Mouse (Mus musculus) liver, embryonic 12.5 days (tissue): ENCODE results near the gene Blzf1. TPM values are rescaled to one million over a fixed set of nuclear protein-coding genes. Genes with fewer than 3 reads are reported as not detected.

ENCODE experiments used
- ATAC-seq: fragments of 200-750 bp; cut with Nextera tagmentation; 2 replicates; pipeline ENCODE4 v1.8.0; 2017; ENCODE audit warnings: moderate number of reproducible peaks, mild to moderate bottlenecking, moderate library complexity
- H3K27ac ChIP-seq: fragments of 300-500 bp; sonication (generic); 2 replicates; pipeline ENCODE4 v1.5.1; 2016; ENCODE audit warnings: mild to moderate bottlenecking
- H3K27me3 ChIP-seq: fragments of 300-500 bp; sonication (generic); replicated peaks from 2 replicates; pipeline ENCODE4 v1.6.1; 2016; ENCODE audit warnings: mild to moderate bottlenecking, moderate library complexity
- H3K36me3 ChIP-seq: fragments of 300-500 bp; sonication (generic); 2 replicates; pipeline ENCODE4 v1.6.1; 2016; ENCODE audit warnings: mild to moderate bottlenecking, moderate library complexity
- H3K4me1 ChIP-seq: fragments of 300-500 bp; sonication (generic); 2 replicates; pipeline ENCODE4 v1.6.1; 2016
- H3K4me2 ChIP-seq: fragments of 300-500 bp; sonication (generic); 2 replicates; pipeline ENCODE4 v1.6.1; 2016; ENCODE audit warnings: mild to moderate bottlenecking, moderate library complexity
- H3K4me3 ChIP-seq: fragments of 300-500 bp; sonication (generic); 2 replicates; pipeline ENCODE4 v1.5.1; 2016; ENCODE audit warnings: mild to moderate bottlenecking, moderate library complexity
- H3K9ac ChIP-seq: fragments of 300-500 bp; sonication (generic); 2 replicates; pipeline ENCODE4 v1.6.1; 2016; ENCODE audit warnings: mild to moderate bottlenecking, moderate library complexity
- H3K9me3 ChIP-seq: fragments of 300-500 bp; sonication (generic); replicated peaks from 2 replicates; pipeline ENCODE4 v1.6.1; 2016; ENCODE audit warnings: mild to moderate bottlenecking, moderate library complexity
- WGBS: fragments of 180-500 bp; shearing (Covaris S2); methylation state at CpG from one replicate; pipeline ENCODE4 v1.1.7; 2016; ENCODE audit not compliant: insufficient replicate concordance; 5-methylcytosine and 5-hydroxymethylcytosine counted together
- polyA plus RNA-seq: library from polyadenylated mRNA; unstranded; fragments of >200 nt; fragmentation: Nextera tagmentation; extraction: Ambion mirVana; gene quantifications from 2 replicates; pipeline ENCODE4 v1.2.1, GENCODE M21; 2016

Blzf1 gene
- polyA plus RNA-seq, 1 experiment from 2014 or later: 15.8 TPM

DNA sequence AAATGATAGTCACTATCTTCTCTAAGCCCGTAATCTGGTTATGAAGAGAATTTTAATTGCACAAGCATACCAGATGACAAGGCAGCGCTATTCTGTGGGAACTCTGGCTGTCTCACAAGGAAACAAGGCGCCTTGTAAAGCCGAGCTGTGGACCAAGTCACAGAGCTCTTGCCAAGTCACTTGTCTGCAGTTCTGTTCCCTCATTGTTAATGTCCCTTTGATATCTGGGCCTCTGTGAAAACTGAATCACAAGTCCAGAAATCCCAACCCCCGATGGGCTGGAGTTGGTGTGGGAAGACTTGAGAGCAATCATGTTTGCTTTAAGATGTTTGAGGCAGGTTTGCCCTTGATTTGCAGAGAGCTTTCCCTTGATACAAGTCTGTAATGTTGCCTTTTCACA, 13.4 kb upstream of the Blzf1 start:
- Histone ChIP-seq H3K36me3 (no peaks in the 10 kb centered on the region), H3K27me3 (no peaks in the 10 kb centered on the region), H3K4me2 (no peak overlapping the region), H3K27ac (no peak overlapping the region), H3K9me3 (no peaks in the 10 kb centered on the region), H3K9ac (no peak overlapping the region), H3K4me3 (no peak overlapping the region), H3K4me1 (peaks cover 34% of the 10 kb centered on the region)
- WGBS: 79% methylated on average over 5 of the region's 5 CpGs
- ATAC-seq: no peak

DNA sequence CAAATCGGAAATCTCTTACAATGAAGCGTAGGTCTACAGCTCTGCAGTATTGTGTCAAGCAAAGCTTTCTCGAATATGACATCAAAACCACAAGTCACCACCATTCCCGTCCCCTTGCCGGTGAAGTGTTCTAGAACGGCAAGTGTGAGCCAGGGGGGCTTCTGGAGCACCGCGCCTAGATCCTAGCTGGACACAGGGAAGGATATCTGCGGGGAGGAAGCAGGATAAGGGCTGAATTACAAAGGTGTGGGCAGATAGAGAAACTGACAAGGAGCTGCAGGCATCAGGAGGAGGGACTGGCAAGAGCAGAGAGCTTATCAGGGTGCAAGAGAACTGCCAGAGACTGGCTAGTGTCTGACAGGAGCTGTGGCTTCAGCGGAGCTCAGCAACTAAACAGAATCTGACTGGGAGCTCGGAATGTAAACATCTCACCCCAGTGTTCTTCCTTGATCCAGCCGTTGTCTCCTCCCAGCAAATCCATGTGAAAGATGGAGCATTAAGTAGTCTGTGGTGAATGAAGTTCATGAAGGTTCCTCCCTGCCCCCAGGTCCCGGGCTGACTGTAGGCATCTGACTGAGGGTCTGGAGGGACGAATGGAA, 12.4 kb upstream of the Blzf1 start:
- Histone ChIP-seq H3K27ac (0 out of 2 replicates have a peak overlapping the region, but pooled peaks have one; percentile 15), H3K9ac (no peak overlapping the region)
- 30% methylated on average over 14 of the region's 14 CpGs for WGBS

DNA sequence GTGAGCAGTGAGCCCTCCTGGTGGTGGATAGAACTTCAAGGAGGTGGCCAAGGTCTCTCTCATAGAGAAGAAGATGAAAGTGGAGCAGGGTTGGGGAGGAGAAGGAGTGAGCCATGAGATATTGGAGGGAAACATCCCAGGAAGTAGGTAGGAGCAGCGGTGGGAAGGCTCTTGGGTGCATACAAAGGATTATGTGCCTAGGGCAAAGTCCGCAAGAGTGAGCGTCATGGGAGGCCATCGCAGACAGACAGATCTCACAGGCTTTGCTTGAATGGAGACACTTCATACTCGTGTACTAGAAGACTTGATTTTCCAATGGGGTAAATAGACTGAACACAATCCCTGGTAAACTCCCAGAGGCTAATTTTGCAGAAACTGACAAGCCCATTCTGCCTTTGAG, 11.2 kb upstream of the Blzf1 start:
- no peak for ATAC-seq
- H3K27ac ChIP-seq: no peak overlapping the region
- 82% methylated on average over 5 of the region's 5 CpGs for WGBS

More for the DNA sequence above, 12.4 kb upstream of the Blzf1 start:
- H3K4me3 ChIP-seq: peak overlapping the region; percentile 10; the same call in 1 of the 2 replicates
- H3K36me3 ChIP-seq: no peaks in the 10 kb centered on the region
- peak overlapping the region; percentile 46 for H3K4me2 ChIP-seq
- H3K4me1 ChIP-seq: peaks cover 34% of the 10 kb centered on the region
- no peaks in the 10 kb centered on the region for H3K9me3 ChIP-seq
- peak; percentile 74 for ATAC-seq
- no peaks in the 10 kb centered on the region for H3K27me3 ChIP-seq

DNA sequence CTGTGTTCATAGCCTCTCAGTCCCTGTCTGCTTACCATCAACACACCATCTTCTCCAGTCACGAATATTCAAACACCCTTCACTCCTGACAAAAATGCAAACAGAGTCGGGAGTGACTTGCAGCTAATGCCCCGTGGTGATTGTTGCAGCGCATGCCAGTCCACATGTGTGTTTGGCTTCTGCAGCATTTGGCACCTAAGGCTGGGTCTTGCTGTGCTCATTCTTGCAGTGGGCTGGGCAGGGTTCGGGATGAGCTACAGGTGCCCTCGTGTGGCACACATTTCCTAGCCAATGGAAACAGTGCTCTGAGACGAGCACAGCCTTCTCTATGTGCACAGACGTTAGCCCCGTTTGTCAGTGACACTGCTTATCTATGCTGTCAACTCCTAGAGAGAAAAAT, 10.0 kb upstream of the Blzf1 start:
- peaks cover 4% of the 10 kb centered on the region for H3K36me3 ChIP-seq
- H3K4me1 ChIP-seq: peaks cover 34% of the 10 kb centered on the region
- no peak overlapping the region for H3K9ac ChIP-seq
- H3K4me3 ChIP-seq: no peak overlapping the region
- no peak for ATAC-seq
- no peaks in the 10 kb centered on the region for H3K27me3 ChIP-seq
- WGBS: 55% methylated on average over 9 of the region's 9 CpGs
- no peak overlapping the region for H3K27ac ChIP-seq
- H3K9me3 ChIP-seq: no peaks in the 10 kb centered on the region
- H3K4me2 ChIP-seq: no peak overlapping the region

More for the DNA sequence above, 11.2 kb upstream of the Blzf1 start:
- no peak overlapping the region for H3K9ac ChIP-seq
- H3K4me2 ChIP-seq: no peak overlapping the region
- no peaks in the 10 kb centered on the region for H3K36me3 ChIP-seq
- H3K27me3 ChIP-seq: no peaks in the 10 kb centered on the region
- H3K9me3 ChIP-seq: no peaks in the 10 kb centered on the region
- peaks cover 34% of the 10 kb centered on the region for H3K4me1 ChIP-seq
- H3K4me3 ChIP-seq: no peak overlapping the region

DNA sequence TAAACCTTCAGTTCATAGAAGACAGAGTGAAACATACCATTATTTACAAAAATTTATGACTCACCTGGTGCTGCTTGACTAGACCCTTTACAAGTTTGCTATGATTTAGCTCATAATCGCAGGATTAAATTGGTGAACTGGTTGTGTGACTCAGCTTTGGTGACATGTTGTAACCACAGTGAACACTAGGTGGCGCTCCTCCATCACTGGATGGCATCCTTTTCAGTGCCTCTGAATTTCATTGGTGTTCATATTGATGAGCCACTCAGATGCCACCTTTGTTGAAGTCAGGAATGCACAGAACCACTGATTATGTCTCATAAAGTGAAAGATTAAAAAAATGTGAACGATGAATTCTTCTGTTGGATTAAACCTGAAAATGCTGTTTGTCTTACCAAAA, 9.4 kb upstream of the Blzf1 start:
- ATAC-seq: no peak

DNA sequence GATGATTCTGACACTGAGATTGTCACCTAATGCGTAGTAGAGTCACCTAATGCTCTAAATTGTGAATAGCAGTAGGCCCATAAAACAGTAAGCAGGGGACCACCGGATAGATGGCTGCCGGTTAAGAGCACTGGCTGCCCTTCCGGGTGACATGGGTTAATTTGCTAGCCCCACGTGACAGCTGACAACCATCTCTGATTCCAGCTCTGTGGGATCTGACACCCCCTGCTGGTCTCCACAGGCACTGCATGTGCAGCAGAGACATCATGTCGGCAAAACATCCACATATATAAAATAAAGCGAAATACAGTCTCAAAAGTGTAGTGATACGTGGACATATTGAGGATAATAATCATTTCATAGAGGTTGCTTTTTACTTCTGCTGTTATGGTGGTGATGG, 8.0 kb upstream of the Blzf1 start:
- no peaks in the 10 kb centered on the region for H3K27me3 ChIP-seq
- peaks cover 23% of the 10 kb centered on the region for H3K4me1 ChIP-seq
- H3K27ac ChIP-seq: no peak overlapping the region
- 63% methylated on average over 8 of the region's 8 CpGs for WGBS
- no peak for ATAC-seq
- peaks cover 4% of the 10 kb centered on the region for H3K36me3 ChIP-seq
- no peaks in the 10 kb centered on the region for H3K9me3 ChIP-seq
- H3K9ac ChIP-seq: no peak overlapping the region
- no peak overlapping the region for H3K4me3 ChIP-seq
- H3K4me2 ChIP-seq: no peak overlapping the region

More for the DNA sequence above, 9.4 kb upstream of the Blzf1 start:
- Histone ChIP-seq H3K4me1 (peaks cover 34% of the 10 kb centered on the region), H3K27ac (no peak overlapping the region), H3K4me3 (no peak overlapping the region), H3K9me3 (no peaks in the 10 kb centered on the region), H3K9ac (no peak overlapping the region), H3K36me3 (peaks cover 4% of the 10 kb centered on the region), H3K27me3 (no peaks in the 10 kb centered on the region), H3K4me2 (no peak overlapping the region)
- 26% methylated on average over 3 of the region's 3 CpGs for WGBS

DNA sequence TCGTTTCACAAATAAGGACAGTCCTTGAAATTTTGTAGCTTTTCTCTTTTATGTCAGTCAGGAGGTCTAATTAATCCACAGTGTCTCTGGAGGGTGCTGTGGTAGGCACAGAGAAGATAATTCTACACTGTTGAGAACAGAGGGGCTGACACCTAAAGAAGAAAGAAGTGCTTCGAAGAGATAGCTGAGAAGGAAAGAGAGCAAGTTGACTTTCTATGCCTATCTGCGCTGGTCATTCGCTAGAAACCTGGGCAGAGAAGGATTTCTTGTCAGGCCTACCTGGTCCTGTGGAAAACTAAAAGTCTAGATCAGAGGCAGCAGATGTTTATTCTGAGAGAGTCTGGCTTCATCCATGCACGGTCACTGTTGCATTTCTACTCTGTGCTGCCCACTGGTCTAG, 6.8 kb upstream of the Blzf1 start:
- WGBS: 78% methylated on average over 5 of the region's 5 CpGs
- no peak for ATAC-seq

DNA sequence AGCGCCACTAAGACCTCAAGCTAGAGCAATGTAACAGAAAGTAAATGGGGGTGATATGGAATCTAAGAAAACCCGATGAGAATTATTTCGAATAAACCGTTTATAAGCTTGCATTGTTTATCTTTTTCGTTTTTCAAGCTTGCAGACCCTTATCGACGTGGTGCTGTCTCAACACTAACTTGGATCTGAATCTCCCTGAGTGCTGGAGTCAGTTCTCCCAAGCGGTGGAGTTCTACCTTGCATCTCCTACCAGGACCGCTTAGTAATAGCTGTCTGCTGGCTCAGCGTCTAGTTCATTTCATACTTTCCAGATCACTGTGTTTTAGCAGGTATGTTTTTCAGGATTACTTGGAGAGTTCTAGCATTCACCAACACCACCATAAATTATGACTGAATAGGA, 633 bp upstream of the Blzf1 start:
- Histone ChIP-seq H3K4me2 (peak overlapping the region; percentile 91), H3K27ac (peak overlapping the region; percentile 41; the same call in 1 of the 2 replicates), H3K4me3 (peak overlapping the region; percentile 82), H3K27me3 (no peaks in the 10 kb centered on the region), H3K36me3 (peaks cover 9% of the 10 kb centered on the region), H3K9me3 (no peaks in the 10 kb centered on the region), H3K9ac (peak overlapping the region; percentile 69), H3K4me1 (peaks cover 14% of the 10 kb centered on the region)
- WGBS: 12% methylated on average over 10 of the region's 10 CpGs
- ATAC-seq: no peak

More for the DNA sequence above, 6.8 kb upstream of the Blzf1 start:
- H3K27ac ChIP-seq: no peak overlapping the region
- H3K9ac ChIP-seq: no peak overlapping the region
- H3K9me3 ChIP-seq: no peaks in the 10 kb centered on the region
- no peak overlapping the region for H3K4me3 ChIP-seq
- H3K36me3 ChIP-seq: peaks cover 4% of the 10 kb centered on the region
- no peaks in the 10 kb centered on the region for H3K27me3 ChIP-seq
- H3K4me1 ChIP-seq: peaks cover 13% of the 10 kb centered on the region
- H3K4me2 ChIP-seq: no peak overlapping the region

DNA sequence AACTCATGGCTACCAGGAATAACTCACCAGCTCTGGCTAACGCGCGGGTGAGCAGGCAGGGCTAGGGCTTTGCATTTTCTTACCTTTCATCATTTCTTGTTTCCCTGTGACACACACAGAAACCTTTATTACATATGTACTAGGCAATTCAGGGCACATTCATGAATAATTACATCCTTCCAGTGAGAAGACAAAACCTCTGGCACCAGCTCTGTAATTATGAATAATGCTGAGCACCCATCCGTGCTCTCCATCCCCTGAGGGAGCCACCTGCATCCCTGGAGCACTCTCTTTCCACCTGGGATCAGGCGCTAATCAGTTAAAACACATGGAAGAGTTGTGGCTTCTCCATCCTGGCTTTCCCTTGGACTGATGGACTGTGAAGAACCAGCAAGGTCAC, 3.5 kb downstream of the Blzf1 start, which contains the start of gene Nme7:
Nme7 (plus strand) TSS at position 301 of the 400 bp plus-strand sequence.
- Histone ChIP-seq H3K27ac (no peak within 1 kb of the TSS), H3K4me1 (peaks cover 14% of the 10 kb centered on the region), H3K9me3 (no peaks in the 10 kb centered on the region), H3K9ac (no peak within 1 kb of the TSS), H3K4me3 (no peak within 1 kb of the TSS), H3K36me3 (peaks cover 44% of the 10 kb centered on the region), H3K4me2 (no peak within 1 kb of the TSS), H3K27me3 (no peaks in the 10 kb centered on the region)
- WGBS: 82% methylated on average over 5 of the region's 5 CpGs
- no peak for ATAC-seq

DNA sequence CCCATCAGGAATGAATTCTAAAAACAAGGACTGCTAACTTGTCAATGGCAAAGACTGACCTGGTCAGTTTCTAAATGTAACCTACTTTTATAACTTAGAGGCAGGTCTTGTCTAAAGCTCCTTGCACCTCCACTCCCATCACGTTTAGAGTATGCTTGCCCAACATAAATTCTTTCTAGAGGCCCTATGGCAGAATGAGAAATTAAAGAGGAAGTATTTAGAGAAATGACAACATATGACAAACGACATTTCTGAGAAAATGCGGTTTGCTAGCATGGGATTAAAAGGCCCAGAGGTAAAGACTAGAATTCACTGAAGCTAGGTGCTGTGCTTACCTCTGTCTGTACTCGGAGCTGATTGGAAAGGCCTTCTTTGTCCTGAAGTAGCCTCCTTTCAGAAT, 5.3 kb downstream of the Blzf1 start:
- Histone ChIP-seq H3K27me3 (no peaks in the 10 kb centered on the region), H3K36me3 (peaks cover 61% of the 10 kb centered on the region), H3K27ac (no peak overlapping the region), H3K4me2 (no peak overlapping the region), H3K9ac (no peak overlapping the region), H3K4me3 (no peak overlapping the region), H3K4me1 (peaks cover 5% of the 10 kb centered on the region), H3K9me3 (no peaks in the 10 kb centered on the region)
- 77% methylated on average over 4 of the region's 4 CpGs for WGBS
- ATAC-seq: no peak

DNA sequence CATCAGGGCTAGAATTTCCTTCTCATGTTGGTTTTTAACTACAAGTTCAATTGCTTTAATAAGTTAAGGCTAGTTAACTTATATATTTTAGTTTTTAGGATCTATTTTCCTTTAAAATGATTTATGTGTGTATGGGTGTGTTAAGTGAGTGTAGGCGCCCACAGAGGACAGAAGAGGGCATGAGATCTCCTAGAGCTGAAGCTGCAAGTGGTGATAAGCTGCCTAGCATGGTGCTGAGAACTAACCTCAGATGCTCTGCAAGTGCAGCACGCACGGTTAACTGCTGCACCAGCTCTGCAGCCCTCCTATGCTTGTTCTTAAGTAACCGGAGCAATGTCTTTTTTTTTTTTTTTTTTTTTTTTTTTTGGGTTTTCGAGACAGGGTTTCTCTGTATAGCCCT, 10.8 kb downstream of the Blzf1 start:
- no peaks in the 10 kb centered on the region for H3K4me1 ChIP-seq
- no peaks in the 10 kb centered on the region for H3K27me3 ChIP-seq
- peaks cover 82% of the 10 kb centered on the region for H3K36me3 ChIP-seq
- ATAC-seq: no peak
- no peak overlapping the region for H3K27ac ChIP-seq
- WGBS: 76% methylated on average over 4 of the region's 5 CpGs
- H3K4me2 ChIP-seq: no peak overlapping the region
- no peak overlapping the region for H3K9ac ChIP-seq
- H3K4me3 ChIP-seq: no peak overlapping the region
- no peaks in the 10 kb centered on the region for H3K9me3 ChIP-seq

DNA sequence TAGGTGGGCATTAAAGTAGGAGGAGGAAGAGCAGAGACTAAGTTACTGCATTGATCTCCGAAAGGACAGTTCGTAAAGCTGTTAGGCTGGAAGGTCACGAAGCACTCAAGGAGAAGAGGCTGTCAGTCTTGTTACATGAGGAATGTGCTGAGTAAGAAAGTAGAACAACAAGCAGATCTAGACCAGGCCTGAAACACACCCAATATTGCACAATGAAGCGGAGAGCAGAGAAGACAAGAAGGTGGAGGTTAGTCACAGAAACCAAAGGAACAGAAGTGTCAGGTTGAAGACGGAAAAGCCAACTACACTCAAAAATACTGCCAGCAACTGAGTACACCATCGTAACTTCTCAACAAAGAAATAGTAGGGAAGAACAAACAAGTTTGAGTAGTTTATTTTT, 13.2 kb downstream of the Blzf1 start:
- WGBS: 87% methylated on average over 6 of the region's 6 CpGs
- peaks cover 69% of the 10 kb centered on the region for H3K36me3 ChIP-seq
- no peak for ATAC-seq

DNA sequence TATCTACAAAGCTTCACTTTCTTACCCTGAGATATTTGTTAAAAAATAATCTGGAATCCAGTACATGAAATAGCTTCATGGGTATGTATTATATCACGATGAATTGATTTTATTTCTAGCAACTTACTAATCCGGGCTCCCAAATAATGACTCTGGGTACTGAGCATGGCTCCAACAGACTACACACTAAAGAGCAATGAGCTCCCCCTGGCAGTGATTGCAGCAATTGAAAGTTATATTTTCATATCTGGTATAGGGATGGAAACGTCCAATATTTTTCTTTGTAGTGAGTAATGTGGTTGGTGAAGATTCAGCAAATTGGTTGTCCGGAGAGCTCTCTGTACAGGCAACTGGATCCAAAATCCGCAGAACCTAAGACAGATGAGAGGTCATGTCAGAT, 15.2 kb downstream of the Blzf1 start:
- H3K9ac ChIP-seq: no peak overlapping the region
- H3K27me3 ChIP-seq: no peaks in the 10 kb centered on the region
- no peaks in the 10 kb centered on the region for H3K9me3 ChIP-seq
- no peak for ATAC-seq
- no peaks in the 10 kb centered on the region for H3K4me1 ChIP-seq
- 78% methylated on average over 5 of the region's 5 CpGs for WGBS
- H3K4me3 ChIP-seq: no peak overlapping the region
- H3K27ac ChIP-seq: no peak overlapping the region
- peaks cover 50% of the 10 kb centered on the region for H3K36me3 ChIP-seq
- H3K4me2 ChIP-seq: no peak overlapping the region

More for the DNA sequence above, 13.2 kb downstream of the Blzf1 start:
- H3K9ac ChIP-seq: no peak overlapping the region
- H3K9me3 ChIP-seq: no peaks in the 10 kb centered on the region
- H3K4me2 ChIP-seq: no peak overlapping the region
- H3K27ac ChIP-seq: no peak overlapping the region
- H3K27me3 ChIP-seq: no peaks in the 10 kb centered on the region
- no peaks in the 10 kb centered on the region for H3K4me1 ChIP-seq
- H3K4me3 ChIP-seq: no peak overlapping the region
